Mouse (Mus musculus) ES-Bruce4 (cell line): Measurements from ENCODE around the gene Adam8. TPM values are rescaled to one million over a fixed set of nuclear protein-coding genes. Genes with fewer than 3 reads are reported as not detected.

Experiments used
- H3K27ac ChIP-seq: 2 replicates; pipeline ENCODE4 v1.5.1; 2012; ENCODE audit warnings: low read length, inconsistent platforms; ENCODE audit not compliant: insufficient read depth
- H3K27me3 ChIP-seq: 2 replicates; pipeline ENCODE4 v1.6.1; 2012; ENCODE audit warnings: mild to moderate bottlenecking, low read length, inconsistent platforms; ENCODE audit not compliant: control insufficient read depth, poor library complexity, insufficient read depth, severe bottlenecking
- H3K36me3 ChIP-seq: 2 replicates; pipeline ENCODE4 v1.6.1; 2012; ENCODE audit warnings: inconsistent platforms, mild to moderate bottlenecking, low read length, moderate library complexity; ENCODE audit not compliant: control insufficient read depth, poor library complexity, insufficient read depth, severe bottlenecking
- H3K4me1 ChIP-seq: one replicate; pipeline ENCODE4 v1.8.1; 2011; ENCODE audit warnings: low read length; ENCODE audit not compliant: control insufficient read depth, insufficient read depth
- H3K4me3 ChIP-seq: 2 replicates; pipeline ENCODE4 v1.5.1; 2011; ENCODE audit warnings: low read depth, mild to moderate bottlenecking, low read length
- H3K9ac ChIP-seq: 2 replicates; pipeline ENCODE4 v1.6.1; 2012; ENCODE audit warnings: low read depth, mild to moderate bottlenecking, inconsistent platforms; ENCODE audit not compliant: poor library complexity, severe bottlenecking
- H3K9me3 ChIP-seq: replicated peaks from 2 replicates; pipeline ENCODE4 v1.6.1; 2012; ENCODE audit warnings: mild to moderate bottlenecking, low read length, inconsistent platforms; ENCODE audit not compliant: control insufficient read depth, poor library complexity, insufficient read depth, severe bottlenecking
- CTCF ChIP-seq: IDR thresholded peaks from one replicate; pipeline ENCODE4 v1.8.1; 2011; ENCODE audit warnings: low read depth, low read length
- EP300 ChIP-seq: IDR thresholded peaks from 2 replicates; pipeline ENCODE4 v1.6.1; 2011; ENCODE audit warnings: low read depth, low read length; ENCODE audit not compliant: insufficient read depth
- POLR2A ChIP-seq: IDR thresholded peaks from one replicate; pipeline ENCODE4 v1.8.1; 2011; ENCODE audit warnings: low read length; ENCODE audit not compliant: insufficient read depth
- polyA plus RNA-seq: library from polyadenylated mRNA; stranded (reverse); fragments of >200 nt; gene quantifications from 2 replicates; pipeline ENCODE4 v1.2.4, GENCODE M21; 2011; ENCODE audit warnings: low read depth; ENCODE audit not compliant: missing spikeins, insufficient read depth, insufficient read length

Adam8 gene
- polyA plus RNA-seq, 1 experiment = 9.2 TPM

DNA sequence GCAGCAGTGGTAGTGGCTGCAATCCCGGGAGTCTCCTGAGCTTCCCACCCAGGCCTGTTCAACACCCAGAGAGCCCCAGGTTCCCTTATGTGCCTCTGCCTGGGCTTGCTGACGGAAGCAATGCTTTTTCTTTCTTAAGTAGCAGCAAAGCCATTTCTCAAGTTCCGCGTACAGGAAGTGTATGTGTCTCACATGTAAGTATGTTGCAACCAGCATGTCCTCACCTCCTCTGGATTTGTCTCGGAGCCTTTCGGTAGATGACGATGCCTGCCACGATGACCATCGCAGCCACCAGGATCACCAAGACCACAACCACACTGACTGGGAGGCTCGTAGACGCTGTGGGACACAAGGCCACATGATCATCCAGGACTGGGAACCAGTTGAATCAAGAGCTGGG is 7.9 kb downstream of the Adam8 start:
- Histone ChIP-seq H3K36me3 (no peaks in the 10 kb centered on the region), H3K4me1 (no peaks in the 10 kb centered on the region), H3K27me3 (no peaks in the 10 kb centered on the region), H3K27ac (no peak overlapping the region), H3K4me3 (no peak overlapping the region), H3K9me3 (no peaks in the 10 kb centered on the region), H3K9ac (no peak overlapping the region)
- TF ChIP-seq EP300 (no peak), CTCF (no peak), POLR2A (no peak)

DNA sequence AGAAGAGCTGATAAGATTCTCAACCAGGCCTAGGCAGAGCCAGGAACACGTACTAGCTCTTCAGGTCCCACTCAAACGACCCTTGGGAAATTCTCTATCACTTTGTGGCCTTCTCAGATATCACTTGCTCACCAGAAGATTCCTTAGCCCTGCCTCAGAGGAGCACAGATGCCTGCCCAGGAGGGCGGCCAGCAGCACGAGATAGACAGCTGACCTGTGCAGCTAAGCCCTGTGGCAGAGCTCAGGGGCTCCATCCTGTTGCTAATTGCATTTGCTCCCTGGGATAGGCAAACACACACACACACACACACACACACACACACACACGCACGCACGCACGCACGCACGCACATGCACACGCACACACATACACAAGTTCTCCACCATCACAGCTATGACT is 10.3 kb downstream of the Adam8 start:
- TF ChIP-seq POLR2A = no peak
- TF ChIP-seq EP300 = no peak
- TF ChIP-seq CTCF = no peak
- Histone ChIP-seq H3K9me3 (no peaks in the 10 kb centered on the region), H3K27ac (no peak overlapping the region)

DNA sequence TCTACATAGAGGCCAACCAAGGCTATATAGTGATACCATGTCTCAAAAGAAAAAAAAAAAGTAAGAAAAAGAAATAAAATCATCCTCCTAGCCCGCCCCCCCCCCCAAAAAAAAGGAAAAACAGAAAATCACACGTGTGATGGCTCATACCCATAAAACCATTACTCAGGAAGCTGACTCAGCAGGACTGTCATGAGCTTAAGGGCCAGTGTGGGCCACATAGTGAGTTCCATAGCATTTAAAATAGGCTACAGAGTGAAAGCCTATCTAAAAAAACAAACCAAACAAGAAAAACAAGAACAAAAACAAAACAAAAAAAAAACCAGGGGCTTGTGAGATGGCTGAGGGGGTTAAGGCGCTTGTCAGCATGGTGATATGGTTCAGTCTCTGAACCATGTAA is 11.6 kb downstream of the Adam8 start:
- H3K9me3 ChIP-seq = no peaks in the 10 kb centered on the region
- TF ChIP-seq POLR2A = no peak
- no peak for TF ChIP-seq CTCF
- no peak for TF ChIP-seq EP300
- H3K9ac ChIP-seq = no peak overlapping the region
- peaks cover 8% of the 10 kb centered on the region for H3K4me1 ChIP-seq
- no peak overlapping the region for H3K4me3 ChIP-seq
- no peaks in the 10 kb centered on the region for H3K27me3 ChIP-seq
- no peaks in the 10 kb centered on the region for H3K36me3 ChIP-seq
- no peak overlapping the region for H3K27ac ChIP-seq

More for the DNA sequence above, 10.3 kb downstream of the Adam8 start:
- no peaks in the 10 kb centered on the region for H3K36me3 ChIP-seq
- H3K4me1 ChIP-seq = peaks cover 2% of the 10 kb centered on the region
- no peak overlapping the region for H3K4me3 ChIP-seq
- H3K27me3 ChIP-seq = no peaks in the 10 kb centered on the region
- no peak overlapping the region for H3K9ac ChIP-seq

DNA sequence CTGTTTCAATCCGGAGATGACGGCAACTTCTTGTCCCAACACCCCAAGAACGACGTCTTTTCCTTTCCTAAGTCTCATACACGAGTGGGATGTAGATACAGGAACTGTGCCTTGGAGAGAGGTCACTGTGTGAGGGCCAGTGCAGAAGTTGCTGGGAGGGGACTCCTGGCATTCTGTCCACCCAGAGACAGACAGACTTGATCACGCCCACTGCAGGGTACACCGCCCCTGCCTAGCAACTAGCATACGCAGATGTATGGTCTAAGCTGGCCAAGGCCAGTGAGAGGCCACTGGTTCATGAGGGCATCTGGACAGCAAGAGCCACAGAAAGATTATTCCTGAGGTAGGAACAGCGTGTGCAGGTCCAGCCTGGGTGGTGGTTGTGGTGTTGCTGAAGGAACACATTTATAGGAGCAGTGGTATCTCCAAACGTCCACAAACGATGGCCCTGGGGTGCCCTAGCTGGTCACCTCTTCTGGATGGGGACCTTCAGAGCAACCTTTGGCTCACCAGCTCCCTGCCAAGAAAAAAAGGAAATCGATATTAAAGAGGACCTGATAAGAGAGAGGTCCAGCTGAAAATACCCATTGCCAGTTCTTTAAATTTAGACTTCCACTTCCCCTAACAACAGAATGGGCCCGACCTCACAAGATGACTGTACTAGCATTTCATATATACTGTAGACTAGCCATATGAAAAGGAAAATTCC is 13.2 kb downstream of the Adam8 start:
- no peaks in the 10 kb centered on the region for H3K9me3 ChIP-seq
- H3K4me1 ChIP-seq = peaks cover 15% of the 10 kb centered on the region
- no peaks in the 10 kb centered on the region for H3K27me3 ChIP-seq
- H3K27ac ChIP-seq = no peak overlapping the region
- H3K9ac ChIP-seq = no peak overlapping the region
- H3K4me3 ChIP-seq = peak overlapping the region; percentile 40
- TF ChIP-seq POLR2A = no peak
- TF ChIP-seq CTCF = no peak
- TF ChIP-seq EP300 = no peak
- H3K36me3 ChIP-seq = no peaks in the 10 kb centered on the region

DNA sequence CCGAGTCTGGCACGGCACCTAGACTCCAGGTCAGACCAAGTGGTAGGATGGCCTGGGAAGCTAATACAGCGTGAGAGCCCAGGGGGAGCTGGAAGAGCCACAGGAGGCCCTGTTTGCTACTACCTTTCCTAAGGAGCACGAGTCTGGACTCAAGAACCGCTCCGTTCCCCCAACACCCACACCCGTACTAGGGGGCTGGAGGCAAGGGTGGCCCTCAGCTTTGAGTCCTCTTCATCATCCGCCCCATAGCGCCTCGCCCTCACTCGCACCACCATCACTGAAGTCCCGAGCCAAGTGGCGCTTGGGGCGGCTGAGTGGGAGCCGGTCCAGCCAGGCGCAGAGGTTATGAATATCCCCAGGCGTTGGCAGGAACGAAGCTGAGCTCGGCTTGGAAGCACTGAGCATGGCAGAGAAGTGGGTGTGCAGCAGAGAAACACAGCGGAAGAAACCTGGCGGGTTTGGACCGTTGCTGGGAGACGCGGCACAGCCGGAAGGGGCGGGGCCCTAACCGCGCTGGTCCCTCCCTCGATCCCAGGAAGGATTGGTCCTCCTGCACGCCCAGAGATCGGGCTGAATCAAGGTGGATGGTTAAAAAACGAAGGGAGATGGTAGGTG is 14.0 kb downstream of the Adam8 start, which contains the start of gene 6430531B16Rik:
TSS of gene 6430531B16Rik (minus strand) at position 478 of the 615 bp plus-strand sequence.
- Histone ChIP-seq H3K4me3 (peak within 1 kb of the TSS; percentile 75), H3K9me3 (no peaks in the 10 kb centered on the region), H3K9ac (peak within 1 kb of the TSS; percentile 29), H3K27ac (no peak within 1 kb of the TSS), H3K36me3 (no peaks in the 10 kb centered on the region), H3K27me3 (no peaks in the 10 kb centered on the region), H3K4me1 (peaks cover 19% of the 10 kb centered on the region)
- no peak for TF ChIP-seq EP300
- TF ChIP-seq CTCF = no peak
- TF ChIP-seq POLR2A = no peak

DNA sequence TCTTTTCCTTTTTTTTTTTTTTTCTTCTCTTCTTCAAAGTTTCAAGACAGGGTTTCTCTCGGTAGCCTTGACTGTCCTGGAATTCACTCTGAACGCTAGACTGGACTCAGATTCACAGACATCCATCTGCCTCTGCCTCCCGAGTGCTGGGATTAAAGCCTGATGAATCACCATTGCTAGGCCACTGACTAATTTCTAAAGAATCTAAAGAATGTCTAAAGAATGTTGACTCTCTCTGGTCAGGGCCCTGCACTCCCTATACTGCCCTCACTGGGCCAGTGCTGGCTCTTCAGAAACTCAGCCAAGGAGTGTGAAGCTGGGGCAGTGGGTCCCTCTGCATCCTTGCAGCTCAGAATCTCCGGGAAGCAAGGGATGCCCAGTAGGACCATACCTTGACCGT is 16.9 kb downstream of the Adam8 start:
- no peak overlapping the region for H3K9ac ChIP-seq
- H3K4me1 ChIP-seq = peaks cover 21% of the 10 kb centered on the region
- no peaks in the 10 kb centered on the region for H3K27me3 ChIP-seq
- peak overlapping the region; percentile 67 for H3K27ac ChIP-seq
- TF ChIP-seq CTCF (peak; percentile 0), POLR2A (no peak), EP300 (0 out of 2 replicates have a peak, but pooled peaks have one; percentile 47)
- H3K9me3 ChIP-seq = no peaks in the 10 kb centered on the region
- no peaks in the 10 kb centered on the region for H3K36me3 ChIP-seq
- H3K4me3 ChIP-seq = no peak overlapping the region
